Mouse (Mus musculus) embryonic facial prominence, embryonic 14.5 days (tissue): ENCODE measurements around the gene Spef1. TPM values are rescaled to one million over a fixed set of nuclear protein-coding genes. Genes with fewer than 3 reads are reported as not detected.

Source experiments
- ATAC-seq: fragments of 200-750 bp; cut with Nextera tagmentation; 2 replicates; pipeline ENCODE4 v1.8.0; 2017; ENCODE audit warnings: low read depth, moderate number of reproducible peaks, moderate TSS enrichment
- DNase-seq: peaks from one replicate; pipeline ENCODE4 v3.0.0-alpha.2; 2015; ENCODE audit warnings: low spot score
- H3K27ac ChIP-seq: fragments of 300-500 bp; sonication (generic); replicated peaks from 2 replicates; pipeline ENCODE4 v1.5.1; 2014; ENCODE audit warnings: low read depth, mild to moderate bottlenecking, low read length, moderate library complexity
- H3K27me3 ChIP-seq: fragments of 300-500 bp; sonication (generic); replicated peaks from 2 replicates; pipeline ENCODE4 v1.6.1; 2014; ENCODE audit warnings: low read length; ENCODE audit not compliant: control insufficient read depth, insufficient read depth
- H3K36me3 ChIP-seq: fragments of 300-500 bp; sonication (generic); 2 replicates; pipeline ENCODE4 v1.6.1; 2014; ENCODE audit warnings: low read length, mixed read lengths; ENCODE audit not compliant: control insufficient read depth, insufficient read depth
- H3K4me1 ChIP-seq: fragments of 300-500 bp; sonication (generic); 2 replicates; pipeline ENCODE4 v1.6.1; 2014; ENCODE audit warnings: antibody characterized with exemption, low read length; ENCODE audit not compliant: control insufficient read depth, insufficient read depth
- H3K4me2 ChIP-seq: fragments of 300-500 bp; sonication (generic); 2 replicates; pipeline ENCODE4 v1.6.1; 2014; ENCODE audit warnings: low read depth, mild to moderate bottlenecking, low read length, moderate library complexity, mixed read lengths
- H3K4me3 ChIP-seq: fragments of 300-500 bp; sonication (generic); 2 replicates; pipeline ENCODE4 v1.5.1; 2014; ENCODE audit warnings: low read depth, mild to moderate bottlenecking, low read length
- H3K9ac ChIP-seq: fragments of 300-500 bp; sonication (generic); 2 replicates; pipeline ENCODE4 v1.6.1; 2014; ENCODE audit warnings: low read depth, mild to moderate bottlenecking, low read length, moderate library complexity, mixed read lengths
- H3K9me3 ChIP-seq: fragments of 300-500 bp; sonication (generic); 2 replicates; pipeline ENCODE4 v1.6.1; 2016; ENCODE audit warnings: low read length; ENCODE audit not compliant: control insufficient read depth
- WGBS: fragments of 180-500 bp; shearing (Covaris S2); extraction: QIAGEN DNeasy Blood & Tissue Kit; methylation state at CpG from one replicate; pipeline ENCODE4 v1.1.7; 2014; 5-methylcytosine and 5-hydroxymethylcytosine counted together
- polyA plus RNA-seq: library from polyadenylated mRNA; unstranded; fragments of >200 nt; fragmentation: Nextera tagmentation; extraction: Ambion mirVana; gene quantifications from 2 replicates; pipeline ENCODE4 v1.2.1, GENCODE M21; 2014

Gene Spef1
- polyA plus RNA-seq, 1 experiment from 2014 or later = 9.9 TPM

- WGBS = 78% methylated on average over 1 of the region's 1 CpGs
- H3K9me3 ChIP-seq = no peaks in the 10 kb centered on the region
- no peaks in the 10 kb centered on the region for H3K27me3 ChIP-seq
- no peak overlapping the region for H3K27ac ChIP-seq
- ATAC-seq (no peak), DNase-seq (no peak)
- H3K36me3 ChIP-seq = no peaks in the 10 kb centered on the region
- no peak overlapping the region for H3K4me3 ChIP-seq
- no peak overlapping the region for H3K9ac ChIP-seq
- no peak overlapping the region for H3K4me2 ChIP-seq
- no peaks in the 10 kb centered on the region for H3K4me1 ChIP-seq
These were observed 36.5 kb upstream of the Spef1 start for GRCm38 (mm10) chr2:131223569-131223968.

- 40% methylated on average over 5 of the region's 5 CpGs for WGBS
- no peaks in the 10 kb centered on the region for H3K4me1 ChIP-seq
- H3K9me3 ChIP-seq = no peaks in the 10 kb centered on the region
- H3K9ac ChIP-seq = no peak overlapping the region
- H3K4me3 ChIP-seq = no peak overlapping the region
- no peaks in the 10 kb centered on the region for H3K36me3 ChIP-seq
- no peaks in the 10 kb centered on the region for H3K27me3 ChIP-seq
- no peak overlapping the region for H3K4me2 ChIP-seq
- DNase-seq = peak; percentile 53
- no peak overlapping the region for H3K27ac ChIP-seq
- ATAC-seq = no peak
These were observed 35.5 kb upstream of the Spef1 start for GRCm38 (mm10) chr2:131222562-131222961.

- 62% methylated on average over 3 of the region's 3 CpGs for WGBS
- Histone ChIP-seq H3K9me3 (no peaks in the 10 kb centered on the region), H3K36me3 (no peaks in the 10 kb centered on the region), H3K4me1 (no peaks in the 10 kb centered on the region), H3K27me3 (no peaks in the 10 kb centered on the region), H3K4me3 (no peak overlapping the region), H3K27ac (no peak overlapping the region), H3K9ac (no peak overlapping the region), H3K4me2 (no peak overlapping the region)
- no peak for ATAC-seq
- DNase-seq = no peak
These were observed 34.9 kb upstream of the Spef1 start for GRCm38 (mm10) chr2:131221853-131222515.

- Histone ChIP-seq H3K27me3 (no peaks in the 10 kb centered on the region), H3K4me1 (no peaks in the 10 kb centered on the region), H3K36me3 (no peaks in the 10 kb centered on the region), H3K4me2 (no peak overlapping the region), H3K9me3 (no peaks in the 10 kb centered on the region), H3K4me3 (no peak overlapping the region), H3K27ac (no peak overlapping the region), H3K9ac (no peak overlapping the region)
- WGBS = 78% methylated on average over 4 of the region's 4 CpGs
- ATAC-seq (no peak), DNase-seq (no peak)
These were observed 32.9 kb upstream of the Spef1 start for GRCm38 (mm10) chr2:131220030-131220429.

- no peak for ATAC-seq
- H3K36me3 ChIP-seq = peaks cover 5% of the 10 kb centered on the region
These were observed 29.1 kb upstream of the Spef1 start for GRCm38 (mm10) chr2:131215941-131216858.

GRCm38 (mm10) chr2:131213773-131214172, 26.7 kb upstream of the Spef1 start:
- no peaks in the 10 kb centered on the region for H3K9me3 ChIP-seq
- DNase-seq (no peak), ATAC-seq (no peak)
- no peak overlapping the region for H3K27ac ChIP-seq
- peaks cover 5% of the 10 kb centered on the region for H3K36me3 ChIP-seq
- H3K4me1 ChIP-seq = peaks cover 11% of the 10 kb centered on the region; the same call in 1 of the 2 replicates
- no peak overlapping the region for H3K4me3 ChIP-seq
- no peaks in the 10 kb centered on the region for H3K27me3 ChIP-seq
- no peak overlapping the region for H3K9ac ChIP-seq
- H3K4me2 ChIP-seq = no peak overlapping the region
- WGBS = 82% methylated on average over 7 of the region's 7 CpGs

More at GRCm38 (mm10) chr2:131215941-131216858, 29.1 kb upstream of the Spef1 start:
- Histone ChIP-seq H3K4me3 (no peak overlapping the region), H3K4me1 (peaks cover 2% of the 10 kb centered on the region; the same call in 1 of the 2 replicates), H3K27me3 (no peaks in the 10 kb centered on the region), H3K9me3 (no peaks in the 10 kb centered on the region), H3K9ac (no peak overlapping the region), H3K27ac (no peak overlapping the region), H3K4me2 (no peak overlapping the region)
- WGBS = 85% methylated on average over 7 of the region's 7 CpGs
- no peak for DNase-seq

- H3K4me1 ChIP-seq = peaks cover 11% of the 10 kb centered on the region; the same call in 1 of the 2 replicates
- no peaks in the 10 kb centered on the region for H3K9me3 ChIP-seq
- peak overlapping the region; percentile 75 for H3K9ac ChIP-seq
- H3K36me3 ChIP-seq = peaks cover 5% of the 10 kb centered on the region
- no peak for DNase-seq
- peak overlapping the region; percentile 57 for H3K4me2 ChIP-seq
- 64% methylated on average over 9 of the region's 9 CpGs for WGBS
- H3K4me3 ChIP-seq = peak overlapping the region; percentile 64
- H3K27me3 ChIP-seq = no peaks in the 10 kb centered on the region
- no peak for ATAC-seq
- peak overlapping the region; percentile 83; the same call in 1 of the 2 replicates for H3K27ac ChIP-seq
These were observed 24.0 kb upstream of the Spef1 start for GRCm38 (mm10) chr2:131211026-131211615.

GRCm38 (mm10) chr2:131209969-131210792, 23.1 kb upstream of the Spef1 start:
- Histone ChIP-seq H3K36me3 (peaks cover 5% of the 10 kb centered on the region), H3K4me1 (peaks cover 12% of the 10 kb centered on the region), H3K4me3 (peak overlapping the region; percentile 64), H3K4me2 (peak overlapping the region; percentile 57), H3K27ac (peak overlapping the region; percentile 83), H3K9ac (peak overlapping the region; percentile 75), H3K27me3 (no peaks in the 10 kb centered on the region), H3K9me3 (no peaks in the 10 kb centered on the region)
- 1% methylated on average over 46 of the region's 50 CpGs for WGBS
- DNase-seq = peak; percentile 96
- ATAC-seq = peak; percentile 97
